Mouse (Mus musculus): ENCODE measurements at regions not wholly inside any gene's neighbourhood (a gene's known extent, or its start where the extent isn't known, plus 50 kb on each side); places are given as distances from the start of the nearest gene placed in this dataset.

DNA sequence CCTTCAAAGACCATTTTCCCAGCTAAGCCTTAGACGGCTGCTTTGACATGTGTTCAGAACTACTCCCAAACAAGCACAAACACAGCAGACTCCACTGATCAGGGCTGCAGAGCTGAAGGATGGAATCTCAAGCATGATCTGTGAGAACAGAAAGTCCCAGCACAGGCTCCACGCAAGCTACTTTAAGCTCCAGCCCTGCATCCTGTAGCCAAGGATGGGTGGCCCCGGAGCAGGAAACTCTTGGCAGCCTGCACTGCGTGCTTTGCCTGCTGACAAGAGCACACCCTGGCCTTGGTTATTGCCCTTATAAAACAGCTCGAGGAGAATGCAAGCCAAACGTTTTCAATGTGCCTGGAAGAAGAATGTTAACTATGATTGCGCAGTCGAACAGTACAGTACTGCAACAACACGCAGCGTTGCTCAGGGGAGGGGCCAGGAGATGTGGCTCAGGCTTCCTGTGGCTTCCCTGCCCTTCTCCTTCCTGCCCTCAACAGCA is 581.5 kb upstream of the Klf4 start:
- TF ChIP-seq GATA1 (IDR thresholded peaks at IDR 0.05; ENCODE audit: borderline replicate concordance, low read length), result no peak
- TF ChIP-seq FLI1 (IDR thresholded peaks at IDR 0.05; ENCODE audit: low read length), result no peak
